Mouse (Mus musculus): ENCODE data around the gene Rtn4r. TPM values are rescaled to one million over a fixed set of nuclear protein-coding genes. Genes with fewer than 3 reads are reported as not detected.
A peak's percentile ranks its signal among the peaks of the same experiment; 100 is the strongest.

The Rtn4r gene
- polyA plus RNA-seq, 1 experiment: 18.9 TPM

GRCm38 (mm10) chr16:18166613-18167190, 39.3 kb downstream of the Rtn4r start:
- H3K36me3 ChIP-seq (ENCODE audit: control insufficient read depth, insufficient read depth, low read length): no peaks in the 10 kb centered on the region
- no peak for TF ChIP-seq POLR2A (IDR thresholded peaks at IDR 0.05; ENCODE audit: low read depth, low read length)
- TF ChIP-seq CTCF (conservative IDR thresholded peaks at IDR 0.05; ENCODE audit: insufficient read depth, insufficient read length, low read depth, low read length): no peak
- H3K27me3 ChIP-seq (replicated peaks; ENCODE audit: control insufficient read depth, insufficient read depth, low read length): no peaks in the 10 kb centered on the region
- DNase-seq: no peak
- H3K4me1 ChIP-seq (ENCODE audit: control insufficient read depth, insufficient read depth, low read length): no peaks in the 10 kb centered on the region
- no peak overlapping the region for H3K27ac ChIP-seq (ENCODE audit: insufficient read depth, low read depth, low read length)
- H3K4me3 ChIP-seq (ENCODE audit: insufficient read depth, low read depth, low read length): no peak overlapping the region
- WGBS: 84% methylated on average over 6 of the region's 6 CpGs

GRCm38 (mm10) chr16:18169156-18169555, 41.7 kb downstream of the Rtn4r start:
- Histone ChIP-seq H3K36me3 (ENCODE audit: control insufficient read depth, insufficient read depth, low read length) (no peaks in the 10 kb centered on the region), H3K27me3 (replicated peaks; ENCODE audit: control insufficient read depth, insufficient read depth, low read length) (no peaks in the 10 kb centered on the region), H3K27ac (ENCODE audit: insufficient read depth, low read depth, low read length) (no peak overlapping the region), H3K4me1 (ENCODE audit: control insufficient read depth, insufficient read depth, low read length) (no peaks in the 10 kb centered on the region), H3K4me3 (ENCODE audit: insufficient read depth, low read depth, low read length) (no peak overlapping the region)
- TF ChIP-seq POLR2A (IDR thresholded peaks at IDR 0.05; ENCODE audit: low read depth, low read length) (no peak), CTCF (conservative IDR thresholded peaks at IDR 0.05; ENCODE audit: insufficient read depth, insufficient read length, low read depth, low read length) (no peak)
- WGBS: 74% methylated on average over 5 of the region's 5 CpGs
- DNase-seq: no peak

- TF ChIP-seq CTCF (conservative IDR thresholded peaks at IDR 0.05; ENCODE audit: insufficient read depth, insufficient read length, low read depth, low read length) (no peak), POLR2A (IDR thresholded peaks at IDR 0.05; ENCODE audit: low read depth, low read length) (no peak)
- H3K27ac ChIP-seq (ENCODE audit: insufficient read depth, low read depth, low read length): no peak overlapping the region
- DNase-seq: no peak
- H3K27me3 ChIP-seq (replicated peaks; ENCODE audit: control insufficient read depth, insufficient read depth, low read length): no peaks in the 10 kb centered on the region
- H3K4me3 ChIP-seq (ENCODE audit: insufficient read depth, low read depth, low read length): no peak overlapping the region
- H3K4me1 ChIP-seq (ENCODE audit: control insufficient read depth, insufficient read depth, low read length): no peaks in the 10 kb centered on the region
- WGBS: 88% methylated on average over 3 of the region's 3 CpGs
- no peaks in the 10 kb centered on the region for H3K36me3 ChIP-seq (ENCODE audit: control insufficient read depth, insufficient read depth, low read length)
Measured at GRCm38 (mm10) chr16:18169776-18170175, 42.3 kb downstream of the Rtn4r start.

- TF ChIP-seq CTCF (conservative IDR thresholded peaks at IDR 0.05; ENCODE audit: insufficient read depth, insufficient read length, low read depth, low read length): peak; percentile 91
- no peak for TF ChIP-seq POLR2A (IDR thresholded peaks at IDR 0.05; ENCODE audit: low read depth, low read length)
- DNase-seq: peak; percentile 76
- no peaks in the 10 kb centered on the region for H3K36me3 ChIP-seq (ENCODE audit: control insufficient read depth, insufficient read depth, low read length)
- no peak overlapping the region for H3K27ac ChIP-seq (ENCODE audit: insufficient read depth, low read depth, low read length)
- no peaks in the 10 kb centered on the region for H3K4me1 ChIP-seq (ENCODE audit: control insufficient read depth, insufficient read depth, low read length)
- WGBS: 9% methylated on average over 7 of the region's 7 CpGs
- no peaks in the 10 kb centered on the region for H3K27me3 ChIP-seq (replicated peaks; ENCODE audit: control insufficient read depth, insufficient read depth, low read length)
- H3K4me3 ChIP-seq (ENCODE audit: insufficient read depth, low read depth, low read length): no peak overlapping the region
Measured at GRCm38 (mm10) chr16:18172266-18172855, 44.9 kb downstream of the Rtn4r start.

GRCm38 (mm10) chr16:18173231-18173630, 45.8 kb downstream of the Rtn4r start:
- WGBS: 93% methylated on average over 9 of the region's 9 CpGs
- H3K4me1 ChIP-seq (ENCODE audit: control insufficient read depth, insufficient read depth, low read length): no peaks in the 10 kb centered on the region
- TF ChIP-seq CTCF (conservative IDR thresholded peaks at IDR 0.05; ENCODE audit: insufficient read depth, insufficient read length, low read depth, low read length) (no peak), POLR2A (IDR thresholded peaks at IDR 0.05; ENCODE audit: low read depth, low read length) (no peak)
- no peak for DNase-seq
- H3K27ac ChIP-seq (ENCODE audit: insufficient read depth, low read depth, low read length): no peak overlapping the region
- no peak overlapping the region for H3K4me3 ChIP-seq (ENCODE audit: insufficient read depth, low read depth, low read length)
- no peaks in the 10 kb centered on the region for H3K27me3 ChIP-seq (replicated peaks; ENCODE audit: control insufficient read depth, insufficient read depth, low read length)
- H3K36me3 ChIP-seq (ENCODE audit: control insufficient read depth, insufficient read depth, low read length): no peaks in the 10 kb centered on the region

- 85% methylated on average over 11 of the region's 11 CpGs for WGBS
- H3K27me3 ChIP-seq (replicated peaks; ENCODE audit: control insufficient read depth, insufficient read depth, low read length): no peaks in the 10 kb centered on the region
- no peaks in the 10 kb centered on the region for H3K36me3 ChIP-seq (ENCODE audit: control insufficient read depth, insufficient read depth, low read length)
- H3K4me3 ChIP-seq (ENCODE audit: insufficient read depth, low read depth, low read length): no peak overlapping the region
- TF ChIP-seq CTCF (conservative IDR thresholded peaks at IDR 0.05; ENCODE audit: insufficient read depth, insufficient read length, low read depth, low read length): no peak
- no peak for DNase-seq
- no peaks in the 10 kb centered on the region for H3K4me1 ChIP-seq (ENCODE audit: control insufficient read depth, insufficient read depth, low read length)
- H3K27ac ChIP-seq (ENCODE audit: insufficient read depth, low read depth, low read length): no peak overlapping the region
Measured at GRCm38 (mm10) chr16:18173788-18174187, 46.3 kb downstream of the Rtn4r start.

GRCm38 (mm10) chr16:18175817-18176541, 48.5 kb downstream of the Rtn4r start:
- no peaks in the 10 kb centered on the region for H3K4me1 ChIP-seq (ENCODE audit: control insufficient read depth, insufficient read depth, low read length)
- 46% methylated on average over 6 of the region's 6 CpGs for WGBS
- TF ChIP-seq CTCF (conservative IDR thresholded peaks at IDR 0.05; ENCODE audit: insufficient read depth, insufficient read length, low read depth, low read length) (no peak), POLR2A (IDR thresholded peaks at IDR 0.05; ENCODE audit: low read depth, low read length) (no peak)
- H3K4me3 ChIP-seq (ENCODE audit: insufficient read depth, low read depth, low read length): no peak overlapping the region
- no peaks in the 10 kb centered on the region for H3K36me3 ChIP-seq (ENCODE audit: control insufficient read depth, insufficient read depth, low read length)
- no peak for DNase-seq
- no peaks in the 10 kb centered on the region for H3K27me3 ChIP-seq (replicated peaks; ENCODE audit: control insufficient read depth, insufficient read depth, low read length)
- H3K27ac ChIP-seq (ENCODE audit: insufficient read depth, low read depth, low read length): no peak overlapping the region

All from kidney, adult 2 months (tissue).